Mouse (Mus musculus) forebrain, embryonic 14.5 days (tissue): ENCODE measurements around the gene Dcst1. TPM values are rescaled to one million over a fixed set of nuclear protein-coding genes. Genes with fewer than 3 reads are reported as not detected.

Source experiments
- ATAC-seq: fragments of 200-750 bp; cut with Nextera tagmentation; 2 replicates; pipeline ENCODE4 v1.8.0; 2017; ENCODE audit warnings: mild to moderate bottlenecking, moderate library complexity
- DNase-seq: peaks from one replicate; pipeline ENCODE4 v3.0.0-alpha.2; 2015; ENCODE audit warnings: low spot score
- H3K27ac ChIP-seq: fragments of 300-500 bp; sonication (generic); 2 replicates; pipeline ENCODE4 v1.5.1; 2014; ENCODE audit warnings: low read depth, mild to moderate bottlenecking, control low read depth, low read length, moderate library complexity
- H3K27me3 ChIP-seq: fragments of 300-500 bp; sonication (generic); replicated peaks from 2 replicates; pipeline ENCODE4 v1.6.1; 2014; ENCODE audit warnings: low read length, control low read depth, mixed read lengths; ENCODE audit not compliant: control insufficient read depth, insufficient read depth
- H3K36me3 ChIP-seq: fragments of 300-500 bp; sonication (generic); 2 replicates; pipeline ENCODE4 v1.6.1; 2014; ENCODE audit warnings: low read length, control low read depth; ENCODE audit not compliant: control insufficient read depth, insufficient read depth
- H3K4me1 ChIP-seq: fragments of 300-500 bp; sonication (generic); 2 replicates; pipeline ENCODE4 v1.6.1; 2014; ENCODE audit warnings: antibody characterized with exemption, low read length, control low read depth; ENCODE audit not compliant: control insufficient read depth, insufficient read depth
- H3K4me2 ChIP-seq: fragments of 300-500 bp; sonication (generic); 2 replicates; pipeline ENCODE4 v1.6.1; 2014; ENCODE audit warnings: mild to moderate bottlenecking, control low read depth, low read length
- H3K4me3 ChIP-seq: fragments of 300-500 bp; sonication (generic); 2 replicates; pipeline ENCODE4 v1.5.1; 2014; ENCODE audit warnings: low read depth, low read length, control low read depth
- H3K9ac ChIP-seq: fragments of 300-500 bp; sonication (generic); 2 replicates; pipeline ENCODE4 v1.6.1; 2014; ENCODE audit warnings: mild to moderate bottlenecking, low read length, control low read depth, moderate library complexity
- H3K9me3 ChIP-seq: fragments of 300-500 bp; sonication (generic); replicated peaks from 2 replicates; pipeline ENCODE4 v1.6.1; 2016; ENCODE audit warnings: low read length, control low read depth, mixed read lengths; ENCODE audit not compliant: control insufficient read depth
- WGBS: fragments of 180-500 bp; shearing (Covaris S2); extraction: QIAGEN DNeasy Blood & Tissue Kit; methylation state at CpG from one replicate; pipeline ENCODE4 v1.1.7; 2014; 5-methylcytosine and 5-hydroxymethylcytosine counted together
- polyA plus RNA-seq: library from polyadenylated mRNA; unstranded; fragments of >200 nt; fragmentation: Nextera tagmentation; extraction: Ambion mirVana; gene quantifications from 2 replicates; pipeline ENCODE4 v1.2.1, GENCODE M21; 2014

Dcst1 gene
- polyA plus RNA-seq, 1 experiment from 2014 or later: 0.83 TPM

GRCm38 (mm10) chr3:89384331-89385076 is 19.5 kb upstream of the Dcst1 start:
- Histone ChIP-seq H3K9ac (no peak overlapping the region), H3K27ac (no peak overlapping the region), H3K27me3 (no peaks in the 10 kb centered on the region), H3K9me3 (no peaks in the 10 kb centered on the region), H3K36me3 (no peaks in the 10 kb centered on the region), H3K4me3 (no peak overlapping the region), H3K4me2 (no peak overlapping the region), H3K4me1 (no peaks in the 10 kb centered on the region; the same call in 1 of the 2 replicates)
- WGBS: 50% methylated on average over 11 of the region's 12 CpGs
- DNase-seq (no peak), ATAC-seq (no peak)

- WGBS: 89% methylated on average over 5 of the region's 5 CpGs
- no peak for ATAC-seq
- Histone ChIP-seq H3K27me3 (no peaks in the 10 kb centered on the region), H3K4me2 (no peak overlapping the region), H3K36me3 (no peaks in the 10 kb centered on the region), H3K4me3 (no peak overlapping the region), H3K4me1 (no peaks in the 10 kb centered on the region; the same call in 1 of the 2 replicates), H3K9ac (no peak overlapping the region), H3K27ac (no peak overlapping the region), H3K9me3 (no peaks in the 10 kb centered on the region)
- no peak for DNase-seq
Observed at GRCm38 (mm10) chr3:89383651-89384255, 18.7 kb upstream of the Dcst1 start.

GRCm38 (mm10) chr3:89382950-89383349 is 17.9 kb upstream of the Dcst1 start:
- H3K4me2 ChIP-seq: no peak overlapping the region
- no peaks in the 10 kb centered on the region for H3K9me3 ChIP-seq
- WGBS: 83% methylated on average over 5 of the region's 5 CpGs
- DNase-seq: no peak
- ATAC-seq: no peak
- H3K4me3 ChIP-seq: no peak overlapping the region
- no peaks in the 10 kb centered on the region for H3K27me3 ChIP-seq
- no peaks in the 10 kb centered on the region for H3K36me3 ChIP-seq
- no peak overlapping the region for H3K9ac ChIP-seq
- no peak overlapping the region for H3K27ac ChIP-seq
- H3K4me1 ChIP-seq: no peaks in the 10 kb centered on the region; the same call in 1 of the 2 replicates

- no peak for ATAC-seq
- 90% methylated on average over 9 of the region's 9 CpGs for WGBS
- Histone ChIP-seq H3K27ac (no peak overlapping the region), H3K9me3 (no peaks in the 10 kb centered on the region), H3K4me1 (no peaks in the 10 kb centered on the region), H3K9ac (no peak overlapping the region), H3K4me3 (no peak overlapping the region), H3K36me3 (no peaks in the 10 kb centered on the region), H3K4me2 (no peak overlapping the region), H3K27me3 (no peaks in the 10 kb centered on the region)
- DNase-seq: no peak
Observed at GRCm38 (mm10) chr3:89382033-89382882, 17.2 kb upstream of the Dcst1 start.

GRCm38 (mm10) chr3:89381233-89381632 is 16.2 kb upstream of the Dcst1 start:
- Histone ChIP-seq H3K27ac (no peak overlapping the region), H3K9ac (no peak overlapping the region), H3K36me3 (no peaks in the 10 kb centered on the region), H3K9me3 (no peaks in the 10 kb centered on the region), H3K4me2 (no peak overlapping the region), H3K4me1 (no peaks in the 10 kb centered on the region), H3K4me3 (no peak overlapping the region), H3K27me3 (no peaks in the 10 kb centered on the region)
- DNase-seq (no peak), ATAC-seq (no peak)
- 90% methylated on average over 11 of the region's 11 CpGs for WGBS

GRCm38 (mm10) chr3:89380711-89381110 is 15.7 kb upstream of the Dcst1 start:
- no peaks in the 10 kb centered on the region for H3K36me3 ChIP-seq
- H3K4me3 ChIP-seq: no peak overlapping the region
- no peaks in the 10 kb centered on the region for H3K27me3 ChIP-seq
- no peak overlapping the region for H3K27ac ChIP-seq
- no peak for DNase-seq
- 94% methylated on average over 18 of the region's 18 CpGs for WGBS
- no peaks in the 10 kb centered on the region for H3K4me1 ChIP-seq
- H3K9ac ChIP-seq: no peak overlapping the region
- H3K9me3 ChIP-seq: no peaks in the 10 kb centered on the region
- H3K4me2 ChIP-seq: no peak overlapping the region
- no peak for ATAC-seq

- Histone ChIP-seq H3K4me2 (no peak overlapping the region), H3K27me3 (no peaks in the 10 kb centered on the region), H3K4me3 (no peak overlapping the region), H3K9me3 (no peaks in the 10 kb centered on the region), H3K36me3 (no peaks in the 10 kb centered on the region), H3K9ac (no peak overlapping the region), H3K4me1 (no peaks in the 10 kb centered on the region), H3K27ac (no peak overlapping the region)
- DNase-seq (no peak), ATAC-seq (no peak)
- WGBS: 92% methylated on average over 14 of the region's 14 CpGs
Observed at GRCm38 (mm10) chr3:89380291-89380690, 15.2 kb upstream of the Dcst1 start.

- no peak overlapping the region for H3K4me2 ChIP-seq
- no peaks in the 10 kb centered on the region for H3K4me1 ChIP-seq
- 89% methylated on average over 31 of the region's 31 CpGs for WGBS
- H3K27me3 ChIP-seq: no peaks in the 10 kb centered on the region
- no peak overlapping the region for H3K4me3 ChIP-seq
- H3K27ac ChIP-seq: no peak overlapping the region
- no peaks in the 10 kb centered on the region for H3K9me3 ChIP-seq
- no peak for DNase-seq
- no peaks in the 10 kb centered on the region for H3K36me3 ChIP-seq
- no peak overlapping the region for H3K9ac ChIP-seq
- no peak for ATAC-seq
Observed at GRCm38 (mm10) chr3:89379388-89380131, 14.5 kb upstream of the Dcst1 start.
